Mouse (Mus musculus) bone marrow, adult 2 months (tissue): ENCODE measurements around the gene Slc47a1. TPM values are rescaled to one million over a fixed set of nuclear protein-coding genes. Genes with fewer than 3 reads are reported as not detected.

Source experiments
- H3K27ac ChIP-seq: fragments of 200-500 bp; 2 replicates; pipeline ENCODE4 v1.5.1; 2012; ENCODE audit warnings: low read depth, mild to moderate bottlenecking, control low read depth, inconsistent platforms, low read length; ENCODE audit not compliant: control insufficient read depth, poor library complexity, insufficient read depth
- H3K4me1 ChIP-seq: fragments of 200-500 bp; 2 replicates; pipeline ENCODE4 v1.6.1; 2011; ENCODE audit warnings: low read length; ENCODE audit not compliant: control insufficient read depth, insufficient read depth
- H3K4me3 ChIP-seq: fragments of 200-500 bp; replicated peaks from 2 replicates; pipeline ENCODE3; 2011; ENCODE audit warnings: mild to moderate bottlenecking, low read depth, low read length, control low read depth; ENCODE audit not compliant: control insufficient read depth
- CTCF ChIP-seq: fragments of 200-500 bp; IDR thresholded peaks from 2 replicates; pipeline ENCODE4 v1.5.1; 2011; ENCODE audit warnings: low read length, control low read depth; ENCODE audit not compliant: control insufficient read depth, insufficient read depth
- POLR2A ChIP-seq: fragments of 200-500 bp; IDR thresholded peaks from 2 replicates; pipeline ENCODE4 v1.6.1; 2011; ENCODE audit warnings: low read depth, mild to moderate bottlenecking, control low read depth, low read length, borderline replicate concordance; ENCODE audit not compliant: control insufficient read depth
- WGBS: fragments of 180-500 bp; shearing (Covaris S2); methylation state at CpG from one replicate; pipeline ENCODE4 v1.1.7; 2018; 5-methylcytosine and 5-hydroxymethylcytosine counted together
- polyA plus RNA-seq: library from polyadenylated mRNA; stranded (reverse); fragments of >200 nt; gene quantifications from 2 replicates; pipeline ENCODE4 v1.2.4, GENCODE M21; 2011; ENCODE audit warnings: low replicate concordance; ENCODE audit not compliant: missing spikeins, insufficient read depth, insufficient read length

Gene Slc47a1
- polyA plus RNA-seq, 1 experiment: not detected

- Histone ChIP-seq H3K27ac (no peak overlapping the region), H3K4me1 (no peaks in the 10 kb centered on the region; the same call in 1 of the 2 replicates), H3K4me3 (no peak overlapping the region)
- TF ChIP-seq POLR2A (no peak), CTCF (no peak)
- WGBS: 68% methylated on average over 3 of the region's 3 CpGs
Observed at GRCm38 (mm10) chr11:61300205-61300604, 77.9 kb downstream of the Slc47a1 start.

- TF ChIP-seq POLR2A (no peak), CTCF (no peak)
- H3K27ac ChIP-seq: no peak overlapping the region
- H3K4me3 ChIP-seq: no peak overlapping the region
- WGBS: 58% methylated on average over 2 of the region's 2 CpGs
- H3K4me1 ChIP-seq: no peaks in the 10 kb centered on the region; the same call in 1 of the 2 replicates
Observed at GRCm38 (mm10) chr11:61297901-61298300, 80.2 kb downstream of the Slc47a1 start.

GRCm38 (mm10) chr11:61297326-61297725 lies 80.8 kb downstream of the Slc47a1 start:
- Histone ChIP-seq H3K4me1 (no peaks in the 10 kb centered on the region; the same call in 1 of the 2 replicates), H3K27ac (no peak overlapping the region), H3K4me3 (no peak overlapping the region)
- TF ChIP-seq CTCF (no peak), POLR2A (no peak)
- 83% methylated on average over 2 of the region's 2 CpGs for WGBS

GRCm38 (mm10) chr11:61296556-61296955 lies 81.6 kb downstream of the Slc47a1 start:
- WGBS: 68% methylated on average over 1 of the region's 1 CpGs
- TF ChIP-seq POLR2A (no peak), CTCF (no peak)
- Histone ChIP-seq H3K4me1 (no peaks in the 10 kb centered on the region; the same call in 1 of the 2 replicates), H3K27ac (no peak overlapping the region), H3K4me3 (no peak overlapping the region)

DNA sequence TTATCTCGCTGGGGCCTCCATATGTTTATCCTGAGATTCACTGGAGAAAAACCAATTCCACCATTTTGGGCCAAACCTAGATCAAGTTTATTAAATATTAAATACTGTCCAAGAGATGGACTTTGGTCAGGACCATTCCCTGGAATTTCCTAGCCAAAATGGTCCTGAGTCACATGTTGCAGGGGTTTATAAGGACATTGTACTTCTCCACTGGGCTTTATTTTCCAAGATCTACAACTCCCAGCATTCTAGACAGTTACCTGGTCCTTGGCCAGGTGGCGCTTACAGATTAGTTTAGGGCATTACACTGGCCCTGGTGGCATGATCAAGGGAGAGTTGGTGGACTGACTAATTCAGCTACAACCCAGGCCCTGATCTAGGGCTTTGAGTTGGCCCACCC lies 82.6 kb downstream of the Slc47a1 start:
- TF ChIP-seq POLR2A (no peak), CTCF (no peak)
- H3K4me1 ChIP-seq: no peaks in the 10 kb centered on the region; the same call in 1 of the 2 replicates
- 80% methylated on average over 2 of the region's 2 CpGs for WGBS
- H3K27ac ChIP-seq: no peak overlapping the region
- no peak overlapping the region for H3K4me3 ChIP-seq

DNA sequence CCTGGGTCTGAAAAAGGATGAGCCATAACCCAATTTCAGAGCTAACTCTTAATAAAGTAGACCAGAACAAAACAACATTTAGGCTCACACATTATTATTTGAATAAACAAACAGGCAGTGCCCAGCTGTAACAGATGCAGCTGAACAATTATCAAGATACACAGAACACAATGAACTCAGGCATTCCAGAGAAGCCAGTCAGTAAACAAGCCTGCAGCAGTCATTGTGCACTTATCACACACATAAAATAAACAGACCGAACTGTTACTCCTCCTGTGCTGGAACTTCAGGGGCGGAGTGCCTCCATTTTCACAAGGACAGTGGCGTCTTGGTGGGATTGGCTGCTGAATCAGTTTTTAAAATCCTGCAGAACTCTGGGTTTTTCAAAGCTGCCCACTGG lies 83.7 kb downstream of the Slc47a1 start:
- no peak overlapping the region for H3K4me3 ChIP-seq
- 80% methylated on average over 3 of the region's 3 CpGs for WGBS
- no peak for TF ChIP-seq POLR2A
- TF ChIP-seq CTCF: no peak
- no peak overlapping the region for H3K27ac ChIP-seq
- H3K4me1 ChIP-seq: no peaks in the 10 kb centered on the region; the same call in 1 of the 2 replicates

Other genes with a start within 250 kb of the Slc47a1 start
- 4.0 and 14.2 TPM in 2 replicates for gene Usp22, start 203.3 kb downstream of the Slc47a1 start, polyA plus RNA-seq
- gene Aldh3a1, start 170.8 kb downstream of the Slc47a1 start, polyA plus RNA-seq: 1.7 TPM in 1 of 2 replicates, not detected in the other
- 7.2 and 18.9 TPM in 2 replicates for gene Aldh3a2, start 110.9 kb downstream of the Slc47a1 start, polyA plus RNA-seq
- gene Slc47a2, start 35.5 kb downstream of the Slc47a1 start, polyA plus RNA-seq: not detected in 2 replicates
- 0.65 TPM in 1 of 2 replicates, not detected in the other for gene Rnf112, start 75.8 kb upstream of the Slc47a1 start, polyA plus RNA-seq
- gene Mfap4, start 107.1 kb upstream of the Slc47a1 start, polyA plus RNA-seq: 0.74 and 9.4 TPM in 2 replicates
- gene Mapk7, start 116.1 kb upstream of the Slc47a1 start, polyA plus RNA-seq: 8.4 and 16.3 TPM in 2 replicates
- gene B9d1, start 126.8 kb upstream of the Slc47a1 start, polyA plus RNA-seq: 1.1 TPM in 1 of 2 replicates, not detected in the other
- gene Epn2, start 201.3 kb upstream of the Slc47a1 start, polyA plus RNA-seq: 1.5 and 11.3 TPM in 2 replicates